Mouse (Mus musculus): Measurements from ENCODE around the gene Cldn12.

The Cldn12 gene

DNA sequence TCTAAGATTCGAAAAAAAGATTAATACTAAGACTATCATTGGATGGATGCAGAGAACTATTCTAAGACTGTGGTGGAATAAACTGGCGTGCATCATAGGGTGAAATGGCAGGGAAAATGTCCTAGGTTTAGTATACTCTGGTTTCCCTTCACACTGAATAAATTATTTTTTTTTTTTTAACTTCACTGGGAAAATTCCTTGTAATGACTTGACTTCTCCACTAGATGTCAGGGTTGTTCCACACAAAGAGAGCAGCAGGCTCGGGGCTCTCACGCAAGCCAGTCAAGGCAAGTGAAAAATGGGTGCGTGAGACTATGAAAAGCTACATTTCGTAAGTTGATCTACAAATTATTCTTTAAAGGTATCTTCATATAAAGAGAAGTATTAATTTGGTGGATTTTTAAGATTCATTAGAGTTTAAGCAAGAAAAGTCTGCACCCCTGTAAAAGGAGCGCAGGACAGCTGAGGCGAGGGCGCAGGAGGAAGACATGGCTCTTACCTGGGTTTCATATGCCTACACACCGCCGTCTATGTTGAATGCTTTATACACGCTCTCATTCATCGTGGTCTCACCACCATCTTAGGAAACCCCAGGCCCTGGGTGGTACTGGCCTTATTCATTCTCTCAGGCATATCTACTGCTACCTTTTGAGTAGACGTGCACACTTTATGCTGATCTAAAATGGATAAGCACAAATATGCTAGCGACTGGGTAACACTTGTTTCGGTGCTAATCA is 20.3 kb downstream of the Cldn12 start:
- no peak for DNase-seq (ENCODE audit: low spot score)

DNA sequence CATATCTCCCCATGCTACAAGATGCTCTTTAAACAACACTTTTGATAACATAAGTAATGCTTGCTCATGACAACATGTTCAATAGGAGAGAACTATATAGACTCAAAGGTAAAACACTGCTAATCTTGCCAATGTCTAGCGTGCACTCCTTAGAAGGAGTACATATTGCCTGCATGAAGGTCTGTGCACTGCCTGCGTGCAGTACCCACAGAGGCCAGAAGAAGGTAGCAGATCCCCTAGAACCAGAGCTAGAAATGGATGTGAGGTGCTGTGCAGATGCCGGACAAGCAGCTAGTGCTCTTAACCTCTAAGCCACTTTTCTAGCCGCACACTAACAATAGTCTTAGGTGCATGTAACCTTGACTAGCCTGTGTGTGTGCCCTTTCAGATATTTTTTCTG is 22.6 kb downstream of the Cldn12 start:
- no peak for DNase-seq (ENCODE audit: low spot score)

DNA sequence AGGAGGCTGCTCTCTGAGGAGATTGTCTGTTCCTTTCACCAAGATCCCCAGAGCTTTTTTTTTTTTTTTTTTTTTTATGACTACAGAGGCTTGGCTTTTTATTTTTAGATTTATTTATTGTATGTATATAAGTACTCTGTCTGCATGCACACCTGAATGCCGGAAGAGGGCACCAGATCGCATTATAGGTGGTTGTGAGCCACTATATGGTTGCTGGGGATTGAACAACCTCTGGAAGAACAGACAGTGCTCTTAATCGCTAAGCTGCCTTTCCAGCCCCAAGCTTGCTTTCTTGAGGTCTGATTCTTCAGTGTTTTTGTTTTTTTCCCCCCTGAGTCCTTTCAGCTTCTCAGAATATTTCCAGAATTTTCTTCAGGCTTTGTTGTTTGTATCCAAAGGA is 28.7 kb downstream of the Cldn12 start:
- no peak for DNase-seq (ENCODE audit: low spot score)

DNA sequence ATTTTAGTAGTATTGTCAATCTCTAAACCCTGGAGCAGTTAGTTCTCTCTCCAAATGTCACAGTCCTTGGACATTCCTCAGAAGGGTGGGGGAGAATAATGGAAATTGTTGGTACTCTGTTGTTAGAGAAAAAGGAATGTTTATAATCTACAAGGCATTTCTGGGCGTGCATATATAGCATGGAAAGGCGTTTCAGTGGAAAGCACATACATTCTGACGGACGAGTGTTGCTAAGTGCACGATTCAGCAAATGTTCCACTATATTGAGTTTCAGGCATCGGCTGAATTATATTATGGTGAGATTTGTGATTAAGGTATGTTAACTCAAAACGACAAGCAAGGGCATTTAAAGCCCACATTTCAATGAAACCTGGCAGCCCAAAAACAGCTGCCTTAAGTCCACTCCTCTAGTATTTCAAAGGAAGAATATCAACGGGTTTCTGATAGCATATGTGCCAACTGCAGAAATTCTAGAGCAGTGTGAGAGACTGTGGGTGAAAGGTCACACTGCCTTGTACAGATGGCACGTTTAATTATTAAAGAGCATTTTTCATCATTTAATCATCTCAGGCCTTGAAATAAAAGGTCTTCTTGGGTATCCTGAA is 31.4 kb downstream of the Cldn12 start:
- no peak for DNase-seq (ENCODE audit: low spot score)

DNA sequence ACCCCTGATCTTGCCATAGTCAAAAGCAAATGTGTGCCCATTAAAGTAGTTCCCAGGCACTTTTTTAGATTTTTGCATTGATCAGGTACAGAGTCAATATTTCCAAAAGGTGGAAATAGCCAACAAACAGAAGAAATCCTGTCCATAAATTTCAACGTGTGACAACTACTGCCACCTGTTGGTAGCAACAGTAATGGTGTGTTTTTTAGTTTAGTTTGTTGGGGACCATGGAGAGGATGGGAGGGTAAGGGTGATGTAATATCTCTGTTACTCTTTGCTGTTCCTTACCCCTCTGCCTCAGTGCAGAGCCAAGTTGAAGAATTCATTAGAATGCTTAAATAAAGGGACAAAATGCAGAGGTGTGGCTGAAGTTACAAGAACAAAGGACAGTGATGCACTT is 33.1 kb downstream of the Cldn12 start:
- no peak for DNase-seq (ENCODE audit: low spot score)

DNA sequence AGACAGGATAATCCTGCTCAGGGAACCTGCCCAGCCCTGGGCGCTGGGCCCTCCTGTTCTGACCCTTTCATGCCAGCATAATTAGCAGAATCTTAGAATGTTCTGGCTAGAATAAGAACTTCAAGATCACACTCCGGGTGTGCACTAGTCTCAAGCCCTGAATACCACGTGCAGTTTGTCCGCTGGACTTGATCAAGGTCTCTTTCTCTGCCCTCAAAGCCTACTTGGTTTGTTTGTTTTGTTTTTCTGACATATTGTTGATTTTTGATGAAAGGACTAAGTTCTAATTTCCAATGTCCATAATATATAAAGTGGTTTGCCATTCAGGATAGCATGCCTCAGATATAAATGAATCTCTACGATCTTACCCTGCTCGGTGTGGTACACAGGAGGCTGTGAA is 35.7 kb downstream of the Cldn12 start, which contains the start of gene 1700015F17Rik:
Gene 1700015F17Rik, minus strand, starts transcription at position 101 of the 400 bp plus-strand sequence.
- DNase-seq (ENCODE audit: low spot score), result no peak

DNA sequence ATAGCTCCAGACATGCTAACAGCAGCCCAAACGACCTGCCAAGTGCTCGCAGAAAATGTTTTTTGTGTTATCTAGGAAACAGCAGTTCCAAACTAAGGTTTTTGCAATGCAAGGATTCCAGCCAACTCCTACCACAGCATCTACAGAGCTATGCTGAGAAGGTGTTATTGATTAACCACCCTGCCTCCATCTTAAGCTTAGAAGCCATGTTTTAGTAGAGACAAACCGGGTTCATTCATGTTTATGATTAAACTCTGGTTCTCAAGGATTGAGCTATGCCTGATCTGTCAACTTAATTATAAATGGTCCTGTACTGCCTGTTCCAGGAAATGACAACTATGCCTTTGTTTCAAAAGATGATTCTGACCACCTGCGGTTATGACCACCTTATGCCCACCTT is 38.6 kb downstream of the Cldn12 start:
- no peak for DNase-seq (ENCODE audit: low spot score)

DNA sequence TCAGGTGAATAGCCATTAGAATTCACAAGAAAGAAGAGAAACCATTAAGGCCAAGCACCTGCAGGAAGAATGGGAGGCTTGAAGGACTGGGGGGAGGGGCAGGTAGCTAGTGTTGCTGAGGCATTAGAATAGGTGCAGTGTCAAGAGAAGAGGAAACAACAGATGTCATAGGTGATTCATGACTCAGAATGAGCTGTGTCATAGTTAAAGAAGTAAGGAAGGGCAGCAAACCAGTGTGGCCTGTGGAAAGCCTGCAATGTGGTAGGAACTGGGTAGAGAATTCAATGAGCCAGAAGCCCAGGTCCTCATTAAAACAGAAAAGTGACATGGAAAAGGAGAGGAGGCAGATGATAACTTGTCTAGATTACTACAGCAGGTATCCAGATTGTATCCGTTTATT is 49.5 kb downstream of the Cldn12 start:
- DNase-seq (ENCODE audit: low spot score), result no peak

Data from left cerebral cortex, adult 11 months (tissue).